Mouse (Mus musculus) adrenal gland, adult 8-10 months (tissue): ENCODE data around the gene H2al1m. TPM values are rescaled to one million over a fixed set of nuclear protein-coding genes. Genes with fewer than 3 reads are reported as not detected.
"Not testable (repeated sequence)": the region's sequence is repeated elsewhere in the genome, so short reads cannot be mapped to it uniquely, and the experiment has no call there.

Source experiments
- DNase-seq: peaks from one replicate; pipeline ENCODE4 v3.0.0; 2022
- total RNA-seq, 4 experiments: library from RNA; stranded (reverse); gene quantifications; 2 replicates each; pipeline ENCODE4 v1.2.4; 2022

H2al1m gene
- not detected for total RNA-seq

- not testable (repeated sequence) for DNase-seq
These were observed at the start of gene H2al1m for GRCm38 (mm10) chrX:9283464-9283863. Gene H2al1m (plus strand): TSS chrX:9283764.

GRCm38 (mm10) chrX:9240737-9241591, 42.6 kb upstream of the H2al1m start:
- no peak for DNase-seq

GRCm38 (mm10) chrX:9243381-9243864, 40.1 kb upstream of the H2al1m start:
- no peak for DNase-seq

GRCm38 (mm10) chrX:9244603-9245336, 38.8 kb upstream of the H2al1m start:
- no peak for DNase-seq

GRCm38 (mm10) chrX:9248911-9249310, 34.7 kb upstream of the H2al1m start:
- no peak for DNase-seq

- DNase-seq, result no peak
These were observed 29.6 kb upstream of the H2al1m start for GRCm38 (mm10) chrX:9253990-9254389.

GRCm38 (mm10) chrX:9254901-9255300, 28.7 kb upstream of the H2al1m start:
- DNase-seq, result no peak

GRCm38 (mm10) chrX:9256766-9257165, 26.8 kb upstream of the H2al1m start, which contains the start of gene Gm14862:
Gene Gm14862 (minus strand): TSS chrX:9256899.
- no peak for DNase-seq

- no peak for DNase-seq
These were observed 25.7 kb upstream of the H2al1m start for GRCm38 (mm10) chrX:9257831-9258230.

GRCm38 (mm10) chrX:9259267-9259666, 24.3 kb upstream of the H2al1m start:
- DNase-seq, result no peak

GRCm38 (mm10) chrX:9271112-9271511, 12.5 kb upstream of the H2al1m start:
- DNase-seq, result no peak

GRCm38 (mm10) chrX:9271947-9272459, 11.6 kb upstream of the H2al1m start:
- no peak for DNase-seq

- peak; percentile 18 for DNase-seq
These were observed 10.9 kb upstream of the H2al1m start, which contains the start of gene Xk for GRCm38 (mm10) chrX:9272460-9273361. Gene Xk (plus strand): TSS chrX:9272756.

- no peak for DNase-seq
These were observed 10.1 kb upstream of the H2al1m start for GRCm38 (mm10) chrX:9273377-9274002.

- DNase-seq, result no peak
These were observed 9.2 kb upstream of the H2al1m start for GRCm38 (mm10) chrX:9274321-9274720.

GRCm38 (mm10) chrX:9293140-9293829, 9.7 kb downstream of the H2al1m start:
- not testable (repeated sequence) for DNase-seq

GRCm38 (mm10) chrX:9298413-9298864, 14.9 kb downstream of the H2al1m start:
- no peak for DNase-seq

GRCm38 (mm10) chrX:9302791-9303190, 19.2 kb downstream of the H2al1m start:
- DNase-seq, result no peak

GRCm38 (mm10) chrX:9303455-9303854, 19.9 kb downstream of the H2al1m start:
- DNase-seq, result no peak

- DNase-seq, result not testable (repeated sequence)
These were observed 32.9 kb downstream of the H2al1m start for GRCm38 (mm10) chrX:9316457-9316856.

GRCm38 (mm10) chrX:9327954-9328353, 44.4 kb downstream of the H2al1m start:
- not testable (repeated sequence) for DNase-seq
